Mouse (Mus musculus) kidney, adult 9 months (tissue): ENCODE data around the gene Zeb2.
A peak's percentile ranks its signal among the peaks of the same experiment; 100 is the strongest.

Experiments used
- DNase-seq: peaks from one replicate; pipeline ENCODE4 v3.0.0; 2022

The Zeb2 gene

DNA sequence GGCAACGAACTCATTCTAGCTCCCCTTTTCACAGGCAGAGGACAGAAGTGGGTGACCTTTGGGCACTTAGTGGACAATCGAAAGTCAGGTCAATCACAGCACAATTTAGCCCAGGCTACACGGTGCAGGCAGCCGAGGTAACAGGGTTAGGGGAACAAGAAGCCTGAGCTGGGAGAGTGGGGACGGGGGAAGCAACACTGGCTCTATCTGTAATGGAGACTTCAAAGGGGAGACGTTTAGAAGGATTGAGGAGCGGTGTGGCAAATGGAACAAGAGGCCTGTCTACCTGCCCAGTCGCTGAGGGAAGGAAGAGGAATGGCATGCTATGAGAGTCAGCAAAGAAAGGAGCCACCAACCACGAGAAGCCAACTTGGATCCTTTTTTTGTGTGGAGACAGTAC, 57.0 kb downstream of the Zeb2 start:
- DNase-seq = no peak

- DNase-seq = no peak
These were observed 57.6 kb downstream of the Zeb2 start for GRCm38 (mm10) chr2:45059599-45059998.

DNA sequence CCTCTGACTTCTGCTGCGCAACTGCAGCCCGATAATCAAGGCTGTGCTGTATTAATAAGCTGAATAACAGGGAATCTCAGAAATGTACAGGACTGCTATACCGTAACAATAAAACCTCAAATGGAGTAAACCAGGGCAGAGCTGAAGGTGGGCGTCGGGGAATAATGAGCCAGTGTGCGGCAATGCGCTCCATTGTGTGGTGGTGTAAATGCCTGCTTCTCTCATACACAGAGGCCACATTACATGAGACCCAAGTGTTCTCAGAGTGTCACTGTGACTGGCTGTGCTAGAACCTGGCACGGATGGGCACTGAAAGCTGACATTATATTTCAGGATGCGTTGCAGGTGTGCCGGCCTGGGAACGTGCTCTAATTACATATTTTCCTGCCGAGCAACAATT, 58.2 kb downstream of the Zeb2 start:
- DNase-seq = no peak

DNA sequence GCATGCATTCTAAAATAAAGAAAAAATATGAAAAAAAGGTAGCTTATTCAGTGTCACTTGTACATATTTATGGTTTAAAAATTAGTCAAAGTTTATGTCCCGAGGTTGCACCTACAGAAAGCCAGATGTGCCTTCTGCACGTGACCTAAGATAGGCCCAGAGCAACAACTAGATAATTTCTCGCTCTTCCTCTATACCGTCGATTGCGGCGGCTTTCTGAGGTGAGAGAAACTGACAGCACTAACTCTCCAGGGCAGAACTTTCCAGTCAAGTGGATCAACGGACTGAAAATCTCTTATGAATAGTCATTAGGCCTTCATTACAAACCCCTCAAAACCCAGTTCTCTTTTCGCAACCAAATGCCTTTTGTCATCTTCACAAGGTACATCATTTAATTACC, 59.0 kb downstream of the Zeb2 start:
- DNase-seq = no peak

- DNase-seq = no peak
These were observed 60.2 kb downstream of the Zeb2 start for GRCm38 (mm10) chr2:45056856-45057562.

DNA sequence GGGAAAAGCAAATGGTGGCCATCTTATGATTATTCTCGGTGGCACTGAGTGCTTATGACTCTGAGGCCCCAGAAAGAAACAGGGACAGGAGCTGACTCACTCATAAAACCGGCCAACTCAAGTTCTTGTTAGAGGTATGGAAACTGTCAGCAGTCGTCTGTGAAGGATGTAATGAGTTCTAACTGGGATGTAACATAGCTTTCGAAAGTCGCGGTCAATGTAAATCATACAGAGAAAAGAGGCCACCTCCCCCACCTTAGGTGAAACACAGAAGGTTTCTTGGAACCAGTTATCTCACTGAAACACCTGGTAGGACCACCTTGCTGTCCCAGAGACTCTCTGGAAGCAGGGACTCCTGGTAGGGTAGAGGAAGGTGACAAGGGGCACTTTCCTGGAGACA, 61.3 kb downstream of the Zeb2 start:
- DNase-seq = no peak

DNA sequence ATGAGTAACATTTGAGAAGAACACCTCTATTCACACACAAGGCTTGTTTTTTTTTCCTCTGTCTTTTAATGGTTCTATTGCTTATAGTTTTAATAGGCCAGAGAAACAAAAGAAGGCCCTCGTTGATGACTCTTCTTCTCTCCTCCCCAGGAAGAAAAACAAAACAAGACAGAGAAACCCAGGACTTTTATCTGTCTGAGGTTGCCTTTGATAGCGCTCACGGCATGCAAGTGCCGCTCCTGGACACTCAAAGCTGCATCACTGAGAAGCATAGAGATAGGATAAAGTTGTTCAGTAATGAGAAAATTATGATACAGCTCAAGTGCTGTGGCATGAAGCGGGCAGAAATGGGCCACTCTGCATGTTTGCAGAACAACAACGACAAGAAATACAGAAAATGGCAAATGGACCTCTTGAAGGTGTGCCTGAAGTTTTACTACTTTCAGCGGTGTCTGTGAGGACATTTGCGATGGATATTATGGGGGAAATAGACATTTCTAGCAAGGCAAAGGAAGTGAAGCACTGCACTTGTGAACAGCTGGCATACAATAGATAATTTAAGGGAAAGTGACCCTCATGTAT, 62.1 kb downstream of the Zeb2 start:
- no peak for DNase-seq

GRCm38 (mm10) chr2:45054070-45055025, 62.8 kb downstream of the Zeb2 start:
- DNase-seq = peak; percentile 39

GRCm38 (mm10) chr2:45052587-45052986, 64.6 kb downstream of the Zeb2 start:
- no peak for DNase-seq

GRCm38 (mm10) chr2:45051321-45051720, 65.9 kb downstream of the Zeb2 start:
- DNase-seq = no peak

- DNase-seq = no peak
These were observed 67.3 kb downstream of the Zeb2 start for GRCm38 (mm10) chr2:45049923-45050322.

GRCm38 (mm10) chr2:45049279-45049678, 67.9 kb downstream of the Zeb2 start:
- peak; percentile 64 for DNase-seq

DNA sequence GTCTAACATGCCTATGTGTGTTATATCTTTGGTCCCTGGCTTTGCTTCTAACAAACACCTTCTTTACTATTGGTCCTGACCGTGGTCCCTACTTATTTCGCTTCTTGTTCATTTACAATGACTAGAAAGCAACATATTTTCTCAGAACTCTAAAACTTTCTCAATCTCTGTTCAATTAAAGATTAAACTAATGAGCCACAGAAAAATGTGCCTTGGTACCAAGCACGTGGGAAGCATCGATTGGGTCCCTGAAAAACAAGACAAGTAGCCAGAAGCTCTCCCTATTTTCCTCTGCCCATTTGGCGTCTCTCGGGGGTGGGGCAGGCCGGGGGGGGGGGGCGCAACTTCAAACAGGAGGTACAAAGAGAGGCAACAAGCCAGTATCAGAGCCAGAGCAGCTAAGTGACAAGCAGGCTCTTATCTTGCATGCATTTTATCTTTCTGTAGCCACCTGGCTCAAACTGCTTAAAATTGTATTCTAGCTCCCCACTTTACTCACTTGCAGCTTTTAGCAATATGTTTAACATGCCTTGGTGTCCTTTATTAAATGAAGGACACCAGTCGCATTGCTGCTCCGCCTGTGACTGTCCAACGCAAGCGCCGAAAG, 76.4 kb downstream of the Zeb2 start:
- DNase-seq = peak; percentile 52

DNA sequence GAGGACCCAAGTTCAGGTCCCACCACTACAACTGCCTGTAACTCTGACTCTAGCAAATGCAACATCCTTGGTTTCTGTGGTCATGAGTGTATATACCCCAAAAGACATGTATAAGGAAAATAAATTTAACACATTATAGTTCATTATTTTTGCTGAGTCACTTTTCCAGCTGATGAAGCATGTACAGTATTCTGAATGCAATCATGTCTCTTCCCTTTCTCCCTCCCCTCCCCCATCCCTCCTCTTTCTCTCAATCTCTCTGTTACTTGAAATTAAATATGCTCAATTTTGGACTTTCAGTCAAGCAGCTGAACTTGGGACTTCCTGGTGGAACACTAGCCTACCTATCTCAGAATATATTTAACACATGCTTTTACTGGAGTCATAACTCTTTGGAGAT, 77.7 kb downstream of the Zeb2 start:
- DNase-seq = no peak

DNA sequence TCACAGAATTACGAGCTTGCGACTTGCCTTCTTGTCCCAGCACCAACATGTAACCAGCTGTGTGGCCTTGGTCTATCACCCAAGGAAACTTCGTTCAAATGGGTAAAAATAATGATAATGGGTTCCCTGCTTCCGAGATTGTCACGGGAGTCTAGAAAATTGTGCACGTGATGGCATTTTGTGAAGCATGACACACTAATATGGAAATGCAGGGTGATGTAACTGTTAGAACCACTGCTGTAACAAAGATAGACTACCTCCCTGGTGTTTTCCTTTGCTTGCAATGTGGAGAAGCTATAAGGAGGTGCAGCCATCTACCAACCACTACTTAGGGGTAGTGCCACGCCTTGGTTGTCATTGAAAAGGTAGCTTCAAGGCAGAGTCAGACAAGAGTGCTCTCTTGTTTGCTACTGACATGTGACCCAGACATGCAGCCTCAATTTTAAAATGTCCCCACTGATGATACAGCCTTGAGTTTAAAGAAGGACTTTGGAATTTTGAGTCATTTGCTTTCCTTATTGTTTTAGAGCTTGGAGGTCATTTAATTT, 89.0 kb downstream of the Zeb2 start:
- DNase-seq = no peak

DNA sequence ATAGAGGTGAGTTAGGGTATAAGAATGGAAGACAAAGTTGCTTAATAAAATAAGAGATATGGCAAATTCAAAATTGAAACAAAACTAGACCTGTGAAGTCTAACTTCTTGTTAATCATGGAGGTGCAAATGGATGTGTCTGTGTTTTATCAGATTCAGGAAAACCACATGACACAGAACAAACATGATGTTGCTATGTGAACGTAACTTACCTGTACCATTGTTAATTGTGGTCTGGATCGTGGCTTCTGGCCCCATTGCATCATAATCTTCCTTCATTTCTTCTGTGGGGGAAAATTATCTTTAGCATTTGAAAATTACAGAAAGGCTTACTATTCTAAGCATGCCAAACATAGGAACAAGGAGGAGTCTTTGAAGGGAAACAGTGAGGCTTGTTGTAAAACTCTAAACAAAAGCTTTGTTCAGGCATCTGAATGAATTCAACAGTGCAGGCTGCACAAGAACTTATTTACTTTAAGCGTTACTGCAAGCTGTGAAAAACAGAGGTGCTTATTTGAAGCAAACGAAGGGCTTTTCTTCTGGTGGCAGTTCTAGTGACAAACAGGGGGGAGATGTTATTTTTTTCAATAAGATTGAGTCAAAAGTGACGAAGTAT, 99.9 kb downstream of the Zeb2 start:
- no peak for DNase-seq

DNA sequence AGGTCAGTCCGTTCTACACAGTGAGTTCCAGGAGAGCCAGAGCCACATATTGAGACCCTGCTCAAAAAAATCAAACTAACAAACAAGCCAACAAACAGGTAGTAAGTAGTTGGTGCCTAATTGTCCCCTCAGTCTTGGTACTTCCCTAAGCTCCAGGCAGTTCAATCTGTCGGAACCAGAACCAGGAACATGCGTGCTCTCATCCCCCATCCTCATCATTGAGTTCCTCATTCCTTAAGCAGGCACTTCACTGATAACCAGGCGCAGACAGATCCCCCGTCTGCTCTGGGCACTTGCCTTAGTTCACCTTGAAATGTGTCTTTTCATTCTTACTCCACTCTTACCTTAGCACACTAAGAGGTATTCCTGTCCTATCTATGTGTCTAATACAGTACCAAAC, 103.9 kb downstream of the Zeb2 start:
- DNase-seq = no peak

DNA sequence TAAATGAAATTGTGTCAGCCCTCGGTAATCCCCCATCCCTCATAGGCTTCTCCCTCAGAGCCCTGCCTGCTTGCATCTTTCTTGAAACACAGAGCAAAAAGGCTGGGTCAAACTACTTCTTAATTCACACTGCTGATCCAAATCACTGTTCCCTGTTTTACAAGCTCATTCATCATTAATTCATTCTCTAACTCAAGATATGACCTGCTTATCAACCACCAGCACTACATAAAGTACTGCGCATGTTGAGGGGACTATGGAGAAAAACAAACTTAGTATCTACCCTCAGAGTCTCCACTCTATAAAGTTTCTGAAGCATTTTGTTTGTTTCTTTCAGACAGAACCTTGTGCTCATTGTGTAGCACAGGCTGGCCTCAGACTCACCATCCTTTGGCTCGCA, 104.5 kb downstream of the Zeb2 start:
- no peak for DNase-seq

DNA sequence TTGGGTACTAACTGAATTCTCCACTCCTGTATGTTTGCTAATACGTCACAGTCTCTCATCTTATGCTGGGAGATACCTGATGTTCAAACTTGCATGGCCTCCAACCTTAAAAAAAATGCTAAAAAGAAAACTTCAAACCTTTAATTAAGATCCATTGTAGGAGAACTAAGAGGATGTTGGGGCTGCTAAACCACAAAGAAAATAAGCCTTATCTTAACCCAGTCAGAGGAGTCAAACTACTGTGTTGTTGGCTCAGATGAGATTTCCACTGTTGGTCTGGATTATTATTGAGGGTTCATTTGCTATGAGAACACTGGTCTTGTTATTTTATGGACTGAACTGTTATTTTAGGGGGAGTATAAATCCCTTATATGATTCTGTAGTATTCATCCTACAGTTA, 106.5 kb downstream of the Zeb2 start:
- no peak for DNase-seq

DNA sequence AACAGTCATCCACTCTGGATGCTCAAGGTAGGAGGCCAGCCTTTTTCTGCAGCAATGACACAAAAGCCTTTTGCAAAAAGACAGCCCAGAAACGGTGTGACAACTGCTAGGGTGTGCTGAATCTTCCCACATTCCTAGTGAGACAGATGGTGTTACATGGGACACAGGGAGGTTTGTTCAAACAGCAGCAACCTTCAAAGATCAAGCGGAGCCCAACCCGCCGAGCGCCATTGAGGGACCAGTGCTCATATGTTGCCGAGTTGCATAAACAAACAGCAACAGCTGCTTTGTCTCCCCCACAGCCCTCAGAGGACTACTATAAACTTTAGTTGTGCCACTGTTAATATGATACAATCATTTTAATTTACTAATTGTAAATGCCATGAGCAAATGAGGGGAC, 117.3 kb downstream of the Zeb2 start:
- no peak for DNase-seq

DNA sequence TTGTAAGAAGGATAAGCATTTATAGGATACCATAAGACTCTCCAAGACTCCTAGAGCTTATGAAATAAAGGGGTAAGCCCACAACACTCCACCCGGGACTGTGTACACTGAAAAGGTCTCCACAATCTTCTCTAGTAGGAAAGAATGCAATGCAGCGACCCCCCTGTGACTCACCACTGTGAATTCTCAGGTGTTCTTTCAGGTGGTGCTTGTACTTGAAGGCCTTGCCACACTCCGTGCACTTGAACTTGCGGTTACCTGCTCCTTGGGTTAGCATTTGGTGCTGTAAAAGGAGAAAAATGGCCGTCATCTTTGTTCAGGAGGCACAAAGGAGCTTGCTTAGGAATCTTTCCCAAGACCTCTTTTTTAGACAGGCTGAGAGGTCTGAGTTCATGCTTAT, 118.5 kb downstream of the Zeb2 start:
- no peak for DNase-seq

- DNase-seq = no peak
These were observed 135.5 kb downstream of the Zeb2 start for GRCm38 (mm10) chr2:44981646-44982045.
